Mouse (Mus musculus) spleen, adult 2 months (tissue): ENCODE data around the gene Tns4. TPM values are rescaled to one million over a fixed set of nuclear protein-coding genes. Genes with fewer than 3 reads are reported as not detected.

Experiments used
- DNase-seq, 2 experiments: peaks; one replicate each; pipeline versions ENCODE4 v3.0.0 to v3.0.0-alpha.2; 2012 to 2021; ENCODE audit warnings: low spot score in 2 of 2, low read depth in 1 of 2
- H3K27ac ChIP-seq: fragments of 200-500 bp; 2 replicates; pipeline ENCODE4 v1.5.1; 2012; ENCODE audit warnings: low read length, inconsistent platforms; ENCODE audit not compliant: insufficient read depth
- H3K27me3 ChIP-seq: fragments of 200-500 bp; 2 replicates; pipeline ENCODE4 v1.6.1; 2012; ENCODE audit warnings: mild to moderate bottlenecking, moderate library complexity, low read length, inconsistent platforms; ENCODE audit not compliant: control insufficient read depth, insufficient read depth
- H3K36me3 ChIP-seq: fragments of 200-500 bp; 2 replicates; pipeline ENCODE4 v1.6.1; 2012; ENCODE audit warnings: mild to moderate bottlenecking, low read length, inconsistent platforms; ENCODE audit not compliant: control insufficient read depth, insufficient read depth
- H3K4me1 ChIP-seq: fragments of 200-500 bp; 2 replicates; pipeline ENCODE4 v1.6.1; 2011; ENCODE audit warnings: inconsistent platforms; ENCODE audit not compliant: control insufficient read depth, insufficient read depth, insufficient read length
- H3K4me3 ChIP-seq: fragments of 200-500 bp; 2 replicates; pipeline ENCODE4 v1.5.1; 2011; ENCODE audit warnings: mild to moderate bottlenecking, inconsistent platforms; ENCODE audit not compliant: insufficient read depth, insufficient read length; ENCODE audit errors: extremely low read depth
- CTCF ChIP-seq: fragments of 200-500 bp; IDR thresholded peaks from 2 replicates; pipeline ENCODE4 v1.5.1; 2011; ENCODE audit warnings: mild to moderate bottlenecking, inconsistent platforms; ENCODE audit not compliant: insufficient read depth, insufficient read length, insufficient replicate concordance; ENCODE audit errors: extremely low read depth
- POLR2A ChIP-seq: fragments of 200-500 bp; IDR thresholded peaks from 2 replicates; pipeline ENCODE4 v1.6.1; 2011; ENCODE audit warnings: low read depth, low read length, inconsistent platforms
- WGBS: fragments of 180-500 bp; shearing (Covaris S2); methylation state at CpG from one replicate; pipeline ENCODE4 v1.1.7; 2018; 5-methylcytosine and 5-hydroxymethylcytosine counted together
- polyA plus RNA-seq: library from polyadenylated mRNA; depleted of rRNA; stranded (reverse); fragments of >200 nt; gene quantifications from 2 replicates; pipeline ENCODE4 v1.2.3, GENCODE M21; 2012

Tns4 gene
- polyA plus RNA-seq, 1 experiment = 1.3 TPM

- WGBS = 74% methylated on average over 4 of the region's 4 CpGs
These were observed 34.0 kb downstream of the Tns4 start for GRCm38 (mm10) chr11:99055143-99055542.

DNA sequence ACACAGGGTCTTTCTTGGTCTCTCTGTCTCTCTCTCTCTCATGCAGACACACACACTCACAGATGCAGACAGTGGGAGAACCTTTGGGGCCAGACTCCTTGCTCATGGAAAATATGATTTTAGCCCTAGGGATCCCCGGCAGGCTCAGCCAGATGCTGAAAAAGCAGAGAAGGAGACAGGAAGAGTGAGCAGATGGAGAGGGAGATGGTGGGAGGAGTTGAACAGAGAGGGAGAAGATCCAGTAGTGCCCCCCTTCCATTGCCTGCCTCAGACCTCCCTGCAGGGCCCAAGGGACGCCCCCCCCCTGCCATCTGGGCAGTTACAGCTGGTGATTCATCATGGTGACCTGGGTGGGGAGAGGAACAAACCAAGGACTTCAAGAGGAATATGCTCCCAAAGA is 41.5 kb downstream of the Tns4 start:
- no peak for DNase-seq
- TF ChIP-seq CTCF (no peak), POLR2A (no peak)
- Histone ChIP-seq H3K4me1 (0 out of 2 replicates have a peak, but pooled peaks cover 3% of the 10 kb centered on the region), H3K27me3 (no peaks in the 10 kb centered on the region), H3K27ac (no peak overlapping the region), H3K4me3 (no peak overlapping the region), H3K36me3 (no peaks in the 10 kb centered on the region)
- 89% methylated on average over 2 of the region's 2 CpGs for WGBS

More at GRCm38 (mm10) chr11:99055143-99055542, 34.0 kb downstream of the Tns4 start:
- no peak overlapping the region for H3K4me3 ChIP-seq
- TF ChIP-seq POLR2A (no peak), CTCF (no peak)
- no peak for DNase-seq
- H3K4me1 ChIP-seq = no peaks in the 10 kb centered on the region
- H3K27me3 ChIP-seq = no peaks in the 10 kb centered on the region
- H3K27ac ChIP-seq = no peak overlapping the region
- no peaks in the 10 kb centered on the region for H3K36me3 ChIP-seq

GRCm38 (mm10) chr11:99047120-99047519 is 42.0 kb downstream of the Tns4 start:
- TF ChIP-seq CTCF (no peak), POLR2A (no peak)
- DNase-seq = no peak
- Histone ChIP-seq H3K27me3 (no peaks in the 10 kb centered on the region), H3K4me1 (peaks cover 5% of the 10 kb centered on the region; the same call in 1 of the 2 replicates), H3K27ac (no peak overlapping the region), H3K4me3 (no peak overlapping the region), H3K36me3 (no peaks in the 10 kb centered on the region)
- 79% methylated on average over 5 of the region's 5 CpGs for WGBS

DNA sequence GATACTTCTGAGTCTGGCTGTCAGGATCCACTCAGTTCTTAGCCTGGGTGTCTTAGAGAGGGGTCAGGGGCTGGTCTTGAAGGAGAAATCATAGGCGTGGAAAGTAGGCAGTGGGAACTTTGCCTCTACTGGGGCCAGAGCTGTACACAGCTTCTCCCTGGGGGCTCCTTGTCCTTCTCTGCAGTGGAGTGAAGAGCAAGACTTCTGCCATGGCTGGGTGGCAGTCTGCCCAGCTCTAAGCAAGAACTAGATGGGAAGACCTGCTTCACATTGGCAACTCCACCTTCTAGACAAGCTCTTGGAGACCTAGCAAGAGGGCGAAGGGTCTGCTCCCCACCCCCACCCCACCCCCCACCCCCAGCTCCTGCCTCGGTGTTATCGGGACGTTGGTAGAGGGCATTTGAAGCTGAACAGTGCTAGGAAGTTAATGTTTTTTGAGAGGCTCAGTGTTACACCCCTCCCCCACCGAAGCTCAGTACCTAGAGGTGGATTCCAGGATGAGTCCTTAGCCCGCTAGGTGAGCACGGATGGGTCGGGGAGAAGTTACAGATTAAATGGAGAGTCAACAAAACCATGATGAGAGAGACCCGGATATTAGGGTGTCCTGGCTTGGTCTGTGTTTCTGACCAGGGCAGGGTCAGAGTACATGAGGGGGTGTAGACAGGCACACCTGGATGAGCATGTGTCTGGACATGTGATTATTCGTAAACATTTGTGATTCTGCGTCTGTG is 43.8 kb downstream of the Tns4 start:
- Histone ChIP-seq H3K4me3 (no peak overlapping the region), H3K27ac (no peak overlapping the region), H3K36me3 (no peaks in the 10 kb centered on the region), H3K27me3 (peaks cover 10% of the 10 kb centered on the region), H3K4me1 (peaks cover 18% of the 10 kb centered on the region)
- no peak for DNase-seq
- WGBS = 83% methylated on average over 12 of the region's 12 CpGs
- TF ChIP-seq POLR2A (no peak), CTCF (no peak)

GRCm38 (mm10) chr11:99044306-99044705 is 44.8 kb downstream of the Tns4 start:
- WGBS = 91% methylated on average over 5 of the region's 5 CpGs
- Histone ChIP-seq H3K36me3 (no peaks in the 10 kb centered on the region), H3K27me3 (peaks cover 10% of the 10 kb centered on the region), H3K27ac (no peak overlapping the region), H3K4me1 (peaks cover 19% of the 10 kb centered on the region), H3K4me3 (no peak overlapping the region)
- TF ChIP-seq POLR2A = no peak
- TF ChIP-seq CTCF = no peak
- no peak for DNase-seq

GRCm38 (mm10) chr11:99043632-99044031 is 45.5 kb downstream of the Tns4 start:
- DNase-seq = no peak
- H3K4me3 ChIP-seq = no peak overlapping the region

DNA sequence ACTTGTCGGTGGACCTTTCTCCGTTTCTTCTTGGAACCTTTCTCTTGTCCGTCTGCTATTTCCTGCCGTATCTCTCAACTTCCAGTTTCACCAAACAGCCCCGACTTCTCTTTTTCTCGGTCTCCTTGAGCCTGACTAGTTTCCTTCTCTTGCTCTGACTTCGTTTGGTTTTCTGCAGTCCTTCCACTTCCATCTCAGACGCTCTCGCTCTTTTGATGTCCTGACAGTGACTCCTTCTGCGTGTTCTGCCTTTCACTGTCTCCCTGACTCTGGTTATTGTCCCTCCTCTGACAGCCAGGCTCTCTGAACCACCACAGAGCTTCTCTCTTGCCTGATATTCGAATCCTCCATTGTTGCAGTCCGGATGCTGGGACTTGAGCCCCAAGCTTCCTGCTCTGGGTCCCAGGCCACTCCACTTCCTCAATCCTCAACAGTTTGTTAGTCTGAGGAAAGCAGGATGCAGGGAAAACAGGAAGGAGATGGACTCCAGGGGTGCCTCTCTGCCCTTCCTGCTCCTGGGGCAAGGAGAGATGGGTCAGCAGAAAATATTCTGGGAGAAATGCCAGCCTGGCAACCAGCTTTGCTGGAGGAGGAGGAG is 46.2 kb downstream of the Tns4 start:
- Histone ChIP-seq H3K4me3 (peak overlapping the region; percentile 60), H3K36me3 (no peaks in the 10 kb centered on the region), H3K27me3 (peaks cover 10% of the 10 kb centered on the region), H3K4me1 (peaks cover 19% of the 10 kb centered on the region), H3K27ac (peak overlapping the region; percentile 67)
- DNase-seq = no peak
- WGBS = 1% methylated on average over 12 of the region's 12 CpGs
- TF ChIP-seq POLR2A (no peak), CTCF (no peak)

More at GRCm38 (mm10) chr11:99043632-99044031, 45.5 kb downstream of the Tns4 start:
- TF ChIP-seq POLR2A (no peak), CTCF (no peak)
- Histone ChIP-seq H3K27me3 (peaks cover 10% of the 10 kb centered on the region), H3K36me3 (no peaks in the 10 kb centered on the region), H3K4me1 (peaks cover 19% of the 10 kb centered on the region), H3K27ac (no peak overlapping the region)
- 69% methylated on average over 6 of the region's 6 CpGs for WGBS
